Mouse (Mus musculus): Measurements from ENCODE around the gene Guca1b.
A peak's percentile ranks its signal among the peaks of the same experiment; 100 is the strongest.

Guca1b gene

DNA sequence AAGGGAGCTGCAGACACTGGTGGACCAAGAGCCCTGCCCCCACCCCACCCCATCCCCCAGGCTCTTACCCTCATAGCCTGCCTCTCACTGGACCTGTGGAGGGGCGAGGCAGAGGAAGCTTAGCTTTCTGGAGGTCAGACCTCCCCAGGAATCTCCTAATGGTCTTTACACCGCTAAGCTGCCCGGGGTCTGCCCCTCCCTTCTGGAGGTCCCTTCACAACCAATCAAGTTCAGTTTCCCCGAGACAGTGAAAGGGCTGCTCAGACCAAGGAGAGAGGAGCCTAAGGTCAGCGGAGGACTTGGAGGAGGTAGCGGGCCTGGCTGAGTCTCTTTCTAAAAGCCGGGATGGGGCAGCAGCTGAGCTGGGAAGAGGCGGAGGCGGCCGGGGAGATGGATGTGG, at the start of gene Guca1b:
Gene Guca1b (plus strand): TSS at position 249 of the 400 bp plus-strand sequence.
- no peak for DNase-seq (ENCODE audit: low spot score in 2 of 2)

DNA sequence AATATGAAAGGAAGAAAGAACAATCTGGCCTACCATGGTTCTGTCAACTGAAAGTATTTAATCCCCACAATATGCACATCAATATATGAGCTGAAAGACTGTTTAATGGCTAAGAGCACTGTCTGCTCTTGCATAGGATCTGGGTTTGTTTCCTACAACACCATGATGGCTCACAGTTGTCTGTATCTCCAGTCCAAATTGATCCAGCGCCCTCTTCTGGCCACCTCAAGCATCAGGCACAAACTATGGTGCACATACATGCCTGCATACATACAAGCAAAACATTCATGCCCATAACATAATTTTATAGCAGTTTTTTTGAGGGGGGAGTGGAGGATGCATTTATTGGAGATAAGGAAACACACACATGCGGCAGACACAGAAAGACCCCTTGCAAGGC, 42.1 kb upstream of the Guca1b start:
- no peak for DNase-seq (ENCODE audit: low spot score in 2 of 2)

DNA sequence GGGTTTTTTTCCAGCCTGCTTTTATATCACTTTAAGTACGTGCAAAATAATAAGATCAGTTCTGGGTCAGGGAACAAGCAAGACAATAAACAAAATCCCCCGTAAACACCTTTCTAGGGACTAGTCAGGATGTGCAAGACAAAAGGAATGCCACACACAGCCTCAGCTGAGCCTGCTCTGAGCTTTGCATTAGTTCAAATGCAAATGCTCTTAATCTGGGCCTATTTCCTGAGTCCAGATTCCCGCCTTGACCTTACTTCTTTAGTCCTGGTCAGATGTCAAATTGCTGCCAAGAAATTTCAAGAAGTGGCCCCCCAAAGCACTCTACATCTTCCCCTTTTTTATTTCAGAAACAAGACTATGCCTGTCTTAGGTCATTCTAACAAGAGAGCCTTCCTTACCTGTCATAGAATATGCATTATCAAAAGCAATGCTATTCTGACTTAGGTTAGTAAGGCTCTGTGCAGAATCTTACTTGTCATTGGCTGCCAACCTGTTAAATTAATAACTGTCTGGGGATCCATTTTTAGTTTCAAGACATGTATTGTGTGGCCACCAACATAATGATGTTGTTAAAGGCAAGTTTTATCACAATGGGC, 35.4 kb upstream of the Guca1b start:
- DNase-seq (ENCODE audit: low spot score in 2 of 2): no peak

DNA sequence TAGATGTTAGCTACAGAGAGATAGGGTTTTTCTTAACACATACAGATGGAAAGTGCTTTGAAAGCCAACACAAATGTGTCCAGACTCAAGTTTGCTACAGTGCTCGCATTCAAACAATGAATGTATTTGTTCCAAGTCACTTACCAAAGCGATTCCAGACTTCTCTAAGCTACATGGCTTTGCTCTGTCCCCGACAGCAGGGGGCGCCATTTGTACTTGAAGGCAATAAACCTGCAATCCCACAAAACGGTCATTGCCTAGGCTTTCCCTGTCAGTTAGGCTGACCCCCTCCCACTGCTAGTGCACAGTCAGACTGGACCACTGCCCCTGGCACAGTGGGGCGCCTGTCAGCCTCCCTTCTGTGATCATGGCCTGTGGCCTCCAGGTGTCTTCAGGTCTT, 25.2 kb upstream of the Guca1b start:
- peak; percentile 48 to 80 for DNase-seq (ENCODE audit: low spot score in 2 of 2)

DNA sequence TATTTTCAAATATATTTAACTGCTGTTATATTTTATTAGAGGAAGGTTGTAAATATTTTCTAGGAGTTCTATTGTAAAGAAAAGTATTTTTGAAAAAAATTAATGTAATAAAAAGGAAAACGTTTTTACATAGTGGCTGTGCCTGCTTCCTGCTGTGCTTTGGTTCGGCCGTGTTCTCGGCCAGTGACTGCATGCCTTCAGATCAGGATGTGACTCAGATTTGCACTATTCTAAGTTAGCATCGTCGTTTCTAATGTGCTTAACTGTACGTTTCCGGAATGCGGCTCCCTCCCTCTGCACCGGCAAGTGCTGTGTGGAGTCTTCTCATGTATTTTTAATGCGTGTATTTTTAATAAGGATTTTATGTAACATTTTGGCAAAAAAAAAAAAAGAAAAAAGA, 23.9 kb upstream of the Guca1b start:
- no peak for DNase-seq (ENCODE audit: low spot score in 2 of 2)

DNA sequence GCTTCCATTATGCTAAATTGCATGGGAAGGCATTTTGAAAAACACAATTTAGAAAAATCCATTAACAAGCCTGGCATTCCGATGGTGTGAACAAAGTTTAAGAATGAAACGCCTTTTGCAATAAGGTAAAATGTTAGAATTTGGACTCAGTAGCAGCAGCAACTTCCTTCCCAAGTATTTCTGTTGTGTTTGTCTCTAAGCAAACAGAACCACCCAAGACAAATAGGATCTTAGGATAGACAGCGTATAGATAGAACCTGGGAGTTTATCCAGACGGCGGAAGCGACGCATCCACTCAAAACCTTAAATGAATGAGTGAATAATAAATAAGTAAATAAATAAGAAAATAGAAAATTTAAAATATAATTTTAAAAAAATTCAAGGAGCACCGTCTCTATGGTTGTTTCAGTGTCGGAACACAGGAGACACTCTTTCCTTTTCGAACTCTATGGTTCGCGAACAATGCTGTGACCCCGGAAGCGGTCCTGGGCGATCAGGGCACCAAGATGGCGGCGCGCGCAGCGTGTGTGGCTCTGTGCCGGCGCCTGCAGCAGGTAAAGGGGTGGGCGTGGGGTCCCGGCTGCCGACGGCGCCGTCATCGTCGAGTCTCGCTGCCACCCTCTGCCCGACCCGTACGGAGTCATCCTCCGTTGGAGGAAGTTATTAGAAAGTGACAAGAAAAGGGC, 16.6 kb upstream of the Guca1b start, which contains the start of gene Mrps10:
Gene Mrps10 (plus strand): TSS at position 487 of the 686 bp plus-strand sequence.
- DNase-seq (ENCODE audit: low spot score in 2 of 2): peak; percentile 61 to 87

DNA sequence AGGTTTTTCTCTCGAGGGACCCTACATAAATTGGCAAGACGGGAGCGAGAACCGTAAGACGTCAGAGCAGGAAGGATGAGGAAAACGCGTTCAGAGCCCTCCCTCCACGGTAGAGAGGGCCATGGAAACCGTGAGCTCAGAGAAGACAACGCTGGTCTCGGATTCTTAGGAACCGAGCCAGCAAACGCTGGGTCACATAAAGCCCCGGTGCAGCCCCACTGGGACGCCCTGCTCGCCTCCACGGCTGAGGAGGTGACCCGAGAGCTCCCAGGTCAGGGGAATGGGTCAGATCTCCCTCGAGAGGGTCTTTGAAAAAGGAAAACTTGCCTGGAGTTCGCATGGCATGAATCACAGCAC, 16.1 kb upstream of the Guca1b start:
- peak in 1 of 2 experiments; percentile 21 for DNase-seq (ENCODE audit: low spot score in 2 of 2)

DNA sequence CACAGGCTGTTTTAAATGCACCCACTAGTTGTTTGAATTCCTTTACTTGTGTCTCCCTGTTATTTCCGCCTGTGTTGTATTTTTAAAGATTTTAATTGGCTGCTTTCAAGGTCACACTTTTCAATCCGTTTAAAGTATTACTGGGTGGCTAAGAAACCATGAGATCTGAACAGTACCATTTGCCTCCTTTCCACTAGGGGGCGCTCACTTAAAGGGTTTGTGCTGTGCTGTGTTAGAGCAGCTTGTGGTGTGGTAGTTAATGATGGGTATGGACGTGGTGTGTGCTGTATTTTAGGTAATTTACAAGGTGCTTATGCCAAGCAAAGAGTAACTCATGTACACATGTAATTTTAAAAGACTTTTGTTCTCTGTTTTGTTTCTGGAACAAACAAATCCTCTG, 13.7 kb upstream of the Guca1b start:
- peak; percentile 50 to 78 for DNase-seq (ENCODE audit: low spot score in 2 of 2)

DNA sequence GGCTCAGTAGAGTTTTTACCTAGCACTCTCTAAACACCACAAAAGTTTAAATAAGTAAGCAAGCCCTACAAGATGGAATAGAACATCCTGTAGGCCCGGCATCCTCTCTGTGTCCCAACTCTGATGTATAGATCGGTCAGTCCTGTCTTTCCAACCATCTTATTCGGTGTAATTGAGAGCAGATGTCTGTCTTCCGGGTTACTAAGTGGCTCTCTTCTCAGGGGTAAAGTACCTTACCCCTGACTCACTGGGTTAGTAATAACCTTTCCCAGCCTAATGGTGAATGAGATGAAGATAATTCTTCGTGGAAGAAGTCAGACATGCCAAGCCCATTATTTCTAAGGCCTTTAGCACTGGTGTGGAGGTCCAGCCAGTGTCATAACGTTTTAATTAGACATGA, 11.2 kb upstream of the Guca1b start:
- no peak for DNase-seq (ENCODE audit: low spot score in 2 of 2)

DNA sequence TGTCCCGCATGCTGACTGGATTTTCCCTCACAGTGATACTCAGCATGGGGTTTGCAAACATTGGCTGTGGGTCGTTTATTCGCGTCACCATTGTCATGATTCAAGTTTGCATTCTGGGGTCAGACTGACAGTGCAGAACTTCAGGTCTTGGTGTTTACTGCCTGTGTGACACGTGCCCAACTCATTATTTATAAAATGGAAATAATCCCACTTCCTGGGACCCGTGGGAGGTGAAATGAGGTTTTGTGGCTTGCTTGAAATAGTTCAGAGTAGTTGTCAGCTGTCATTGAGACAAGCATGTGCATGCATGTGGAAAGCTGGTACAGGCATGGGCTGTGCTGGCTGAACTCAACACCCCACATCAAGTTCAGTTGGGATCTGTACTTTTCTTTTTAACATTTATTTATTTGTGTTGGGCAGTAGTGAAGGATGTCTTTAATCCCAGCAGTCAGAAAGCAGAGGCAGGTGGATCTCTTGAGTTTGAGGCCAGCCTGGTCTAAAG, 8.4 kb upstream of the Guca1b start:
- no peak for DNase-seq (ENCODE audit: low spot score in 2 of 2)

DNA sequence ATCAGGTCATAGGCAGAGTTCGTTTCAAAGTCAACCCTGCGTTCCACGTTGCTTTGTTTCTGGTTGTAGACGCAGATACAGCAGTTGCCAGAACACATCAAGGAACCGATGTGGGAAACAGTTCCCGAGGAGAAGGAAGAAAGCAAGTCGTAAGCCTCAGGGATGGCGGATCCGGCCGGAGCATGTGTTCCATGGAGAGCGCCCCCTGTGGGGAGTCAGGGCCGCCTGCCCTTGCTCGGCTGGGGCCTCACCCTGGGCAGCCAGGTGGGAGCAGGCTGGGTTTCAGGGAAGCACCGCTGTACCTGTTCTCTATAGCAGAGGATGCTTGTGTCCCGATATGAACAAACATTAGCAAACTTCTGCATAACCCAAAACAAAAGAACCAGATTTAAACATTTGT, 7.1 kb upstream of the Guca1b start:
- no peak for DNase-seq (ENCODE audit: low spot score in 2 of 2)

DNA sequence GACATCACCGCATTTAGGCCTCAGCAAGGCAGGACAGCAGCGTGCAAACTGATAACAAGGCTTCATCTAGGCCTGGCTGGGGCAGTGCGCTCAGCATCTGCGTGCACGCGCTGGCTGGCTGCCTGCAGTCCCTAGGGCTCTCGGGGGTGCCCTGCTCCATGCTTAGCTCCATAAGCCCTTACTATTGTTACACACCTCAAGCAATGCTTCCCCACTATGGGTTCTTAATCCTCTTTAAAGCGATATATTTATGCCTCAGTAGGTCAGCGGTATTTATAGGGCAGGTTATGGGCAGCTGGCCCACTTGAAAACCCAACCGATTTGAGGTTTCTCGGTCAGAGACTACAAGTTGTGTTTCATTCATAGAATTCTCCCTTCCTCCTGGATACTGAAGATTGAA, 3.3 kb upstream of the Guca1b start:
- no peak for DNase-seq (ENCODE audit: low spot score in 2 of 2)

DNA sequence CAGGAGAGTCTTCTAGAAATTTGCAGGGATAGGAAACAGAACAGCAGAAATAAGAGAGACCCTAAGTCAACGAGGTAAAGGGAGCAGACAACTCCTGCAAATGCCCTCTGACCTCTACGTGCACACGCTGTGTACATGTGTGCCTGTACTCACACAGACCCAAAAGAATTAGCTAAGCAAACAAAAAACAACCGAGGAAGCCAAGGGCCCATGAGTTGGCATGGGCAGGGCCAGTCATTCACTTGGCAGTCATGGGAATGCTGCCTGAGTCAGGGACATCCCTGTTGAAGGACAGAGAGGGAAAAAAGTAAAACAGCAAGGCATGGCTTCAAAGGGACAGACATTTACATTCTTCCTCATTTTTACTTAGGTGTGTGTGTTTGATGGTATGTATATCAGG, 1.9 kb upstream of the Guca1b start:
- DNase-seq (ENCODE audit: low spot score in 2 of 2): no peak

DNA sequence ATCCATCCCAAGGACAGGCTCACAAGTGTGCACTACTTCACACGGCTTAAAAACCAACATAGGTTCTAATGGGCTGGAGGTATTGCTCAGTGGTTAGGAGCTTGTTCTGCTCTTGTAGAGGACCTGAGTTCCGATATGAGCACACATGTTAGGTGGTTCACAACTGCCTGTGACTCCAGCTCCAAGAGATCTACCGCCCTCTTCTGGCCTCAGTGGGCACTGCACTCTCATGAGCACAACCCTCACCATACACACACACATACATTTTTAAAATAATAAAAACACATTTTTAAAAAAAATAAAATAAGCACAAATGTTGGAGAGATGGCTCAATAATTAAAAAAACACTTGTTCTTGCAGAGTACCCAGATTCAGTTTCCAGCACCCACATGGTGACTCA, 1.1 kb upstream of the Guca1b start:
- DNase-seq (ENCODE audit: low spot score in 2 of 2): no peak

DNA sequence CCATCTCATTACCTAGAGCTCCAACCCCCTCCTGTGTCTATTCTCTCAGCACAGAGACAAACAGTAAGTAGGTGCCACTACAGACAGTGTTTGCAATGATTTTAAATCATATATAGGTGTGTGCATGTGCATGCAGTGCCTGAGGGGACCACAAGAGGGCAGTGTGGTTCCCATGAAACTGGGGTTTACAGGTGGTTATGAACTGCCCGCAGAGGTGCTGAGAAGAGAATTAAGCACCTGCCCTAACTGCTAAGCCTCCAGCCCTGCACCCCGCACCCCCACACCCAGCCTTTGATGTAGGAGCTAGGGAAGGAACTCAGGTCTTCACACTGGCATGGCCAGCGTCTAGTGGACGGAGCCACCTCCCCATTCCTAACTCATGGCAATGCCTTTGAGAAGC, 1.5 kb downstream of the Guca1b start:
- peak; percentile 64 to 82 for DNase-seq (ENCODE audit: low spot score in 2 of 2)

DNA sequence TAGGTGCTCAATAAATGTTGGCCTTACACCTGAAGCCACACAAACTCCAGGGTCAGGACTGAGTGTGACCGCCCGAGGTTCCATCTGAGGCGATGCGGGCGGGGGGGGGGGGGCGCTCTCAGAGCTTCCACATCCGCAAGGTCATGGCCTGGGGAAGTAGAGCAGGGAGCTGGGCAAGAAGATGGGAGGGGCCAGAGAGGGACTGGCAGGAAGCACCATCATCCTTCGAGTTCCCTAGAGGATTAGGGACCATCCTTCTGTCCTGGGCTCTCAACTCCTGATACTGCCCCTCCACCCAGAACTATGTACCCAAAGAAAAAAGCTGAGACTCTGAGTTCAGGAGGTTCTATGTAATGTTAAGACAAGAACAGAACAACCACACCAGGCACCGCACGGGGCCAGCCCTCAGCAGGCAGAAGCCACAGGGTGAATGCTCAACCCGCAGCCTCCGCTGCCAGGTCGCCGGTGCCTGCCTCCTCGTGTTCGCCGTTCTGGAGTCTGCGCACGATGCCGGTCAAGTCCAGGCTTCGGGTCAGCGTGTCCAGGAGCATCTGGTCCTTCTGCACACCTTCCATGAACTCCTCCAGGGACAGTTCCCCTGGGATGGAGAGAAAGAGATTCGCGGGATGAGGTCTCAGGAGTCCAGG, 9.2 kb downstream of the Guca1b start:
- DNase-seq (ENCODE audit: low spot score in 2 of 2): peak in 1 of 2 experiments; percentile 33

DNA sequence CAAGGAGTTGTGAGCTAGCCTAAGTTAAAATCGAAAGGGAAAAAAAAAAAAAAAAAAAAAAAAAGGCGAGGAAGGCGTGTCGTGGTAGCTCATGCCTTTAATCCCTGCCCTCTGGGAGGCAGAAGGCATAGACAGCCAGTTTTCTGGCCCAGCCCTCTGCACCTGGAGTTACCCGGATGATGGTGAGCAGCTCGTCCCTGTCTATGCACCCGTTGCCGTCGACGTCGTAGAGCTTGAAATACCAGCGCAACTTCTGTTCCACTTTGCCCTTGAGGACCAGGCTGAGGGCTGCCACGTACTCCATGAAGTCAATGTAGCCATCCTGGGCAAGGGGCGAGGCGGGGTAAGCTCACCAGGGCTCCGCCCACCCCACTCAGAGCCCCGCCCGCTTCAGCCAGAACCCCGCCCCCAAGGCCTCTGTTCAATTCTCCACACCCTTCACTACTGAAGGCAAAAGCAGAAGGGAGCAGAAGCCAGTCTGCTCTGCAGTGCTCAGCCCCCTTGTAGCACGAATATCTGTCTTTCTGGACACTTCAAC, 10.3 kb downstream of the Guca1b start:
- DNase-seq (ENCODE audit: low spot score in 2 of 2): peak; percentile 22 to 73

DNA sequence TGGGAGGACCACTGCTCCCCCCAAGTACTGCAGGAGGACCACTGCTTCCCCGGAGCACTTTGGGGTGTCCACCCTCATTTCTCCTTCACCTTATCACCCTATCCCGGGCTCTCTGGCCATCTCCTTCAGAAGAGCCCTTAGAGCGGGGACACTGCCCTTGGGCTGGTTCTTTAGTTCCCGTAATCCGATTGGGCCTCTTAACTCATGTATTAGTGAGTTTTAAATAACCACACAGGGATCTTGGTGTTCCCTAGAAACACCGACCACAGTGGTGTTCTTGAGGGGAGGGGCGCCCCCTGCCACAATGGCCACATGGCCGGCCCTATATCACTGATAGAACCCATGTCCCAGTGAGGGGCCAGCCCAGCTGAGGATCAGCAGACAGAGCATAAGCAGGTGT, 13.9 kb downstream of the Guca1b start:
- DNase-seq (ENCODE audit: low spot score in 2 of 2): no peak

DNA sequence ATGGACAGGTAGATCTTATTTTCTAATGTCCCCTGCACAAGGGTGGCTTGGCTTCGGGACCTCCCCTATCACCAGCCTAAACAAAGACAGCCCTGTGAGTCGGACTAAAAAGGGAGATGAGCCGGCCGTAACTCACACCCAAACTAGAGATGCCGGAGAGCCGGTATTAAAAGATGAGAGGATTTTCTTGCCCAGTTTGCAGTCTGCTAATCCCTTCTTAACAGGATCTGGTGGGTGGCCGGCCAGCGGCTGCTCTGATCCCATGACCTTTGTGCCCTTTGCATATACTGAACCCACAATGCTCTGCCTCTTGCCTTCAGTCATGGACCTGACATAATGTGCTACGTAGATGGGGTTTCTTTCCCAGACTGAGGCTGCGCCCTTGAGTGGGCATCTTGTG, 15.3 kb downstream of the Guca1b start, which contains the start of gene Guca1a:
Gene Guca1a (minus strand): TSS at position 134 of the 400 bp plus-strand sequence.
- DNase-seq (ENCODE audit: low spot score in 2 of 2): no peak

DNA sequence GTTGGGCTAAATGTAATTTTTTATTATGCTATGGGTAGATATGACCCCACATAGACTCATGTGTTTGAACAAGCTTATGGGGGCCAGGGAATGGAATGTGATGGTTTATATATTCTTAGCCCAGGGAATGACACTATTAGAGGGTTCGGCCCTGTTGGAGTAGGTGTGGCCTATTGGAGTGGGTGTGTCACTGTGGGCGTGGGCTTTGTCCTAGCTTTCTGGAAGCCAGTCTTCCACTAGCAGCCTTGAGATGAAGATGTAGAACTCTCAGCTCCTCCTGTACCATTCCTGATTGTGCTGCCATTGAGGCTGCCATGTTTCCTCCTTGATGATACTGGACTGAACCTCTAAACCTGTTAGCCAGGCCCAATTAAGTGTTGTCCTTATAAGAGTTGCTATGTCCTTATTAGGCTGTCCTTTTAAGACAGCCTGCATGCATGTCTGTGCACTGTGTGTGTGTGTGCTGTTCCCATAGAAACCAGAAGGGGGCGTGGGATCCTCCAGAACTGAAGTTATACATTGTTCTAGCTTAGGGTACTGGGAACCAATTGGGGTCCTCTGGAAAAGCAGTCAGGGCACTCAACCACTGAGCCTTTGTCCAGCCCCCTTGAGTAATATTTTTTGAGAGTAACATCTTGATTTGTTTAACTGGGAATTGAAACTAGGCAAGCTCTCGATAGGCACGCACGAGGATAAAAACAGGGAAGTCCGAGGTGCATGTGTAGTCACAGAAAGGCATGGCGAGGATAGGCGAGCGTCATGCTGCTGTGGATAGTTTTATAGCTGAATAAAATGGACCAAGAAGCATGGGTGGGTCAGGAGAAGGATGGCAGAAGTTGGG, 22.7 kb downstream of the Guca1b start:
- no peak for DNase-seq (ENCODE audit: low spot score in 2 of 2)

DNA sequence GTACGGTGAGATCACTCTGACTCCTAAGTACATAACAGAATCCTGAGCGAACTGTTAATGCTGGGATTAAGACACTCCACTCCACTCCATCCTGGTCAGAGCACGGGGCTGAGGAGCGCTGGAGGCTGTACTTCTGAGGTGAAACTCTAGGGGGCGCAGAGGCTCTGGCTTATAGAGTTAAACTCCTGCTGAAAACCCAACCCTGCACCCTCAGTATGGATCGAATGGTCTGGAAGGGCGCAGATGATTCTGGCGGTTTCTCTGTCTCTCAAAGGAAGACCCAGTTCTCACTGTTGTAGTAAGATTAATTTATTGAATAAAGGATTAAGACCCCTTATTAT, 23.3 kb downstream of the Guca1b start:
- DNase-seq (ENCODE audit: low spot score in 2 of 2): peak; percentile 55 to 78
